ENCODE assay signal across 9 mouse cellular contexts in genomic region chr4:84675974-84676315, GRCm38 (mm10). TPM values are rescaled to one million over a fixed set of nuclear protein-coding genes. Genes with fewer than 3 reads are reported as not detected.
A peak's percentile ranks its signal among the peaks of the same experiment; 100 is the strongest.
DNase-seq lines count a peak whose midpoint lies in the region; ATAC-seq and TF ChIP-seq lines count a peak whose summit lies in the region.
"Had no signal": no experiment of that assay in that cellular context is flagged by ENCODE, and none has a peak within 500 bp of the region (broad histone marks: within the 10 kb centered on the region; RNA-seq: fewer than 3 reads in every experiment).

No protein-coding gene starts in this region.

- intact Hi-C loops in heart, postnatal 14 days (cut with DNase I), result no loop called here

- ATAC-seq in heart, embryonic 12.5 days (ENCODE audit: insufficient number of reproducible peaks, low FRiP score), result no peak; the same call in 1 of the 2 replicates
- ATAC-seq in hindbrain, embryonic 11.5 days (ENCODE audit: low FRiP score), result no peak; the same call in 1 of the 2 replicates
- 0 out of 2 replicates have a peak, but pooled peaks have one; percentile 37 for ATAC-seq in megakaryocyte-erythroid progenitor cell, adult 5-6 weeks (replicated peaks; ENCODE audit: low FRiP score, low TSS enrichment, poor library complexity, severe bottlenecking)

- no peak overlapping the region for H3K27ac ChIP-seq in heart, embryonic 12.5 days (ENCODE audit: poor library complexity, severe bottlenecking)
- H3K27ac ChIP-seq in ES-Bruce4 (ENCODE audit: insufficient read depth, low read length), result 0 out of 2 replicates have a peak overlapping the region, but pooled peaks have one; percentile 70
- H3K27ac ChIP-seq in hindbrain, embryonic 11.5 days (ENCODE audit: low read depth, low read length), result 0 out of 2 replicates have a peak overlapping the region, but pooled peaks have one; percentile 33

- peaks cover 7% of the 10 kb centered on the region for H3K4me1 ChIP-seq in heart, embryonic 12.5 days (replicated peaks)
- H3K4me1 ChIP-seq in ES-Bruce4 (ENCODE audit: control insufficient read depth, insufficient read depth, low read length), result no peaks in the 10 kb centered on the region
- H3K4me1 ChIP-seq in hindbrain, embryonic 11.5 days (replicated peaks; ENCODE audit: control insufficient read depth, insufficient read depth, low read length), result no peaks in the 10 kb centered on the region

- no peak for TF ChIP-seq EP300 in ES-Bruce4 (IDR thresholded peaks at IDR 0.05; ENCODE audit: insufficient read depth, low read depth, low read length)

- no peak for TF ChIP-seq CTCF in ES-Bruce4 (IDR thresholded peaks at IDR 0.05; ENCODE audit: low read depth, low read length)

- WGBS in heart, embryonic 12.5 days, result under 1% methylated on average over 19 of the region's 19 CpGs
- WGBS in hindbrain, embryonic 11.5 days, result 1% methylated on average over 19 of the region's 19 CpGs

- H3K36me3 ChIP-seq in heart, embryonic 12.5 days, result no peaks in the 10 kb centered on the region
- H3K36me3 ChIP-seq in ES-Bruce4 (ENCODE audit: control insufficient read depth, insufficient read depth, low read length, poor library complexity, severe bottlenecking), result no peaks in the 10 kb centered on the region
- no peaks in the 10 kb centered on the region for H3K36me3 ChIP-seq in hindbrain, embryonic 11.5 days (ENCODE audit: control insufficient read depth, insufficient read depth, low read length)

- H3K9me3 ChIP-seq in heart, embryonic 12.5 days (replicated peaks), result no peaks in the 10 kb centered on the region
- no peaks in the 10 kb centered on the region for H3K9me3 ChIP-seq in ES-Bruce4 (replicated peaks; ENCODE audit: control insufficient read depth, insufficient read depth, low read length, poor library complexity, severe bottlenecking)
- H3K9me3 ChIP-seq in hindbrain, embryonic 11.5 days (ENCODE audit: control insufficient read depth, low read length), result no peaks in the 10 kb centered on the region

- peak overlapping the region; percentile 79 for H3K4me3 ChIP-seq in heart, embryonic 12.5 days
- H3K4me3 ChIP-seq in ES-Bruce4 (ENCODE audit: low read depth, low read length), result peak overlapping the region; percentile 64
- peak overlapping the region; percentile 65 for H3K4me3 ChIP-seq in hindbrain, embryonic 11.5 days (ENCODE audit: low read depth, low read length)

- TF ChIP-seq POLR2A in ES-Bruce4 (IDR thresholded peaks at IDR 0.05; ENCODE audit: insufficient read depth, low read length), result no peak

- H3K9ac ChIP-seq in heart, embryonic 12.5 days, result peak overlapping the region; percentile 74
- H3K9ac ChIP-seq in ES-Bruce4 (ENCODE audit: low read depth, poor library complexity, severe bottlenecking), result peak overlapping the region; percentile 95
- H3K9ac ChIP-seq in hindbrain, embryonic 11.5 days (ENCODE audit: low read depth, low read length), result peak overlapping the region; percentile 57; the same call in 1 of the 2 replicates

- peaks cover 46% of the 10 kb centered on the region for H3K27me3 ChIP-seq in heart, embryonic 12.5 days (replicated peaks)
- no peaks in the 10 kb centered on the region for H3K27me3 ChIP-seq in ES-Bruce4 (ENCODE audit: control insufficient read depth, insufficient read depth, low read length, poor library complexity, severe bottlenecking)
- peaks cover 48% of the 10 kb centered on the region for H3K27me3 ChIP-seq in hindbrain, embryonic 11.5 days (ENCODE audit: control insufficient read depth, insufficient read depth, low read length)
- H3K27me3 ChIP-seq: CH12.LX had no signal

- no peak for DNase-seq in heart, postnatal 14 days
- DNase-seq in hindbrain, embryonic 11.5 days (ENCODE audit: low spot score), result no peak
- no peak for DNase-seq in spleen, adult 12 weeks (ENCODE audit: low spot score)
- DNase-seq in cerebellum, adult 18-20 months, result no peak
- DNase-seq in thymus, postnatal 25 days, result no peak

- peak overlapping the region; percentile 98 for H3K4me2 ChIP-seq in heart, embryonic 12.5 days
- H3K4me2 ChIP-seq in hindbrain, embryonic 11.5 days (replicated peaks; ENCODE audit: low read depth, low read length), result peak overlapping the region; percentile 98

RNA-seq across cellular contexts. Expression of gene Bnc2, which starts 0.9 kb away (rescaled TPM):
- 1.6 and 1.7 TPM in 2 replicates for polyA plus RNA-seq in heart, embryonic 12.5 days (2016; fragmentation: Nextera tagmentation; extraction: Ambion mirVana)
- 1 to 10 TPM; 3.2 to 3.9 TPM for total RNA-seq in heart, postnatal 14 days (2021)
- polyA plus RNA-seq in ES-Bruce4 (2011; ENCODE audit: insufficient read depth, insufficient read length, low read depth, missing spikeins), result 7.2 and 7.8 TPM in 2 replicates
- polyA plus RNA-seq in hindbrain, embryonic 11.5 days (2014; fragmentation: Nextera tagmentation; extraction: Ambion mirVana), result 11.7 and 16.1 TPM in 2 replicates
- total RNA-seq in megakaryocyte-erythroid progenitor cell, adult 5-6 weeks (2014; fragmentation: Nextera tagmentation), result not detected in 2 replicates
- total RNA-seq in megakaryocyte-erythroid progenitor cell, adult 5-6 weeks (2017), result not detected in 2 replicates
- total RNA-seq: CH12.LX had no signal
